Mouse (Mus musculus) cortical plate, adult 2 months (tissue): ENCODE results near the gene Hip1r.

Experiments
- CTCF ChIP-seq: fragments of 200-500 bp; IDR thresholded peaks from 2 replicates; pipeline ENCODE4 v1.5.1; 2011; ENCODE audit warnings: mild to moderate bottlenecking, control low read depth, low read length; ENCODE audit not compliant: insufficient read depth; ENCODE audit errors: extremely low read depth
- POLR2A ChIP-seq: fragments of 200-500 bp; IDR thresholded peaks from 2 replicates; pipeline ENCODE4 v1.6.1; 2011; ENCODE audit warnings: mild to moderate bottlenecking, low read length, control low read depth; ENCODE audit not compliant: insufficient read depth; ENCODE audit errors: extremely low read depth

- TF ChIP-seq POLR2A = no peak
- no peak for TF ChIP-seq CTCF
Measured at GRCm38 (mm10) chr5:124017941-124018340, 44.5 kb downstream of the Hip1r start.
